Mouse (Mus musculus) liver, embryonic 14.5 days (tissue): ENCODE measurements at regions not wholly inside any gene's neighbourhood (a gene's known extent, or its start where the extent isn't known, plus 50 kb on each side); places are given as distances from the start of the nearest gene placed in this dataset.

Experiments
- ATAC-seq: fragments of 200-750 bp; cut with Nextera tagmentation; 2 replicates; pipeline ENCODE4 v1.8.0; 2017; ENCODE audit warnings: moderate number of reproducible peaks, mild to moderate bottlenecking, moderate library complexity; ENCODE audit not compliant: insufficient read depth
- DNase-seq, 3 experiments: peaks; one replicate each; pipeline ENCODE4 v3.0.0-alpha.2; 2012 to 2013; ENCODE audit warnings: low read depth in 3 of 3, low spot score in 3 of 3
- H3K27ac ChIP-seq: fragments of 300-500 bp; sonication (generic); 2 replicates; pipeline ENCODE4 v1.5.1; 2014; ENCODE audit warnings: moderate library complexity, mild to moderate bottlenecking, control low read depth, inconsistent platforms
- H3K27me3 ChIP-seq: fragments of 300-500 bp; sonication (generic); 2 replicates; pipeline ENCODE4 v1.6.1; 2014; ENCODE audit warnings: mild to moderate bottlenecking, low read length, moderate library complexity; ENCODE audit not compliant: control insufficient read depth, insufficient read depth
- H3K36me3 ChIP-seq: fragments of 300-500 bp; sonication (generic); replicated peaks from 2 replicates; pipeline ENCODE4 v1.6.1; 2014; ENCODE audit warnings: low read depth; ENCODE audit not compliant: control insufficient read depth, insufficient read depth
- H3K4me1 ChIP-seq, 2 experiments: fragments of 200-500 bp in 1 of 2; fragments of 300-500 bp in 1 of 2; sonication (generic) in 1 of 2; replicated peaks; 2 replicates each; pipeline ENCODE4 v1.6.1; 2012 to 2014; ENCODE audit warnings: antibody characterized with exemption in 1 of 2, inconsistent platforms in 1 of 2, low read length in 1 of 2; ENCODE audit not compliant: control insufficient read depth in 2 of 2, insufficient read depth in 2 of 2
- H3K4me2 ChIP-seq: fragments of 300-500 bp; sonication (generic); 2 replicates; pipeline ENCODE4 v1.6.1; 2014; ENCODE audit warnings: low read depth, mild to moderate bottlenecking, control low read depth, moderate library complexity
- H3K4me3 ChIP-seq, 2 experiments: fragments of 200-500 bp in 1 of 2; fragments of 300-500 bp in 1 of 2; sonication (generic) in 1 of 2; 2 replicates each; pipeline ENCODE4 v1.5.1; 2012 to 2014; ENCODE audit warnings: low read depth in 2 of 2, low read length in 2 of 2, mild to moderate bottlenecking in 2 of 2, control low read depth in 1 of 2, inconsistent platforms in 1 of 2, moderate library complexity in 1 of 2; ENCODE audit not compliant: insufficient read depth in 1 of 2
- H3K9ac ChIP-seq: fragments of 300-500 bp; sonication (generic); replicated peaks from 2 replicates; pipeline ENCODE4 v1.6.1; 2014; ENCODE audit warnings: mild to moderate bottlenecking, control low read depth, moderate library complexity
- H3K9me3 ChIP-seq: fragments of 300-500 bp; sonication (generic); 2 replicates; pipeline ENCODE4 v1.6.1; 2016; ENCODE audit warnings: low read length, mixed read lengths; ENCODE audit not compliant: control insufficient read depth
- CTCF ChIP-seq: IDR thresholded peaks from 2 replicates; pipeline ENCODE4 v1.5.1; 2016; ENCODE audit warnings: antibody characterized with exemption, low read depth, control low read depth
- EP300 ChIP-seq: IDR thresholded peaks from 2 replicates; pipeline ENCODE4 v1.6.1; 2016; ENCODE audit warnings: antibody characterized with exemption, low read depth
- WGBS: fragments of 180-500 bp; shearing (Covaris S2); extraction: QIAGEN DNeasy Blood & Tissue Kit; methylation state at CpG from one replicate; pipeline ENCODE4 v1.1.7; 2014; ENCODE audit not compliant: insufficient replicate concordance; 5-methylcytosine and 5-hydroxymethylcytosine counted together

DNA sequence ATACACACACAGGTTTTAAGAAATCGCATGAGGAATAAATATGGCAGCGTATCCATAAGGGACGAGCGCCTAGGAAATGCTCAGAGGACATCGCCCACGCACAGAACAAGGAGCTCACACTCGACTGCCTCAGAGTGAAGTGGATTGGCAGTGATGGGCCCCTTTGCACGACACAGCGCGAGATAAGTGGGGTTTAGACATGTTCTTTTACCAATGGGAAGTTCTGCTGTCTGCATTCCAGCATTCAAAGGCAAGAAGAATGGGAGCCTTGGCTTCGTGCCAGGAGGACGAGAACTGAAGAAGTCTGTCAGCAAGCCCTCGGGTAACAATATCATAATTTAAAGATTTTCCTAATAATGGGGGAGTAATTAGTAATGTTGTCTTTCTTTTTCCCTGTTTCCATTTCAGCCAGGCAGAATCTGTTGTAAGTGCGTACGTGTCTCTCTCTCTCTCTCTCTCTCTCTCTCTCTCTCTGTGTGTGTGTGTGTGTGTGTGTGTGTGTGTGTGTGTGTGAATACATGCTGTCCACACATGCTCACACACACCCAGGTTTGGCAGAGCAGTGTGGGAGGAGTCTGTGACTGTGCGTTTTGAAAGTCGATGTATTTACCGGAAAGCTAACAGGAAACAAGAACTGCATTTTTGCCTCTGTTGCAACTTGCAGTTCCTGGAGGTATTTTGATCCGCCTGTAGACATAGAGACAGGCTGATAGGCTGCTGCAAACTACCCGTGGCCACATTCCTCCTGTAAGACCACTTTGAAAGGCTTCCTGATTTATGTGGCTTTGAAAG lies 477.2 kb upstream of the 3110018I06Rik start:
- Histone ChIP-seq H3K27me3 (no peaks in the 10 kb centered on the region), H3K4me1 (no peaks in the 10 kb centered on the region), H3K9me3 (no peaks in the 10 kb centered on the region), H3K9ac (no peak overlapping the region), H3K36me3 (no peaks in the 10 kb centered on the region), H3K4me3 (no peak overlapping the region), H3K4me2 (no peak overlapping the region), H3K27ac (no peak overlapping the region)
- TF ChIP-seq EP300 (no peak), CTCF (no peak)
- WGBS = 54% methylated on average over 20 of the region's 20 CpGs
- no peak for DNase-seq
- no peak for ATAC-seq

DNA sequence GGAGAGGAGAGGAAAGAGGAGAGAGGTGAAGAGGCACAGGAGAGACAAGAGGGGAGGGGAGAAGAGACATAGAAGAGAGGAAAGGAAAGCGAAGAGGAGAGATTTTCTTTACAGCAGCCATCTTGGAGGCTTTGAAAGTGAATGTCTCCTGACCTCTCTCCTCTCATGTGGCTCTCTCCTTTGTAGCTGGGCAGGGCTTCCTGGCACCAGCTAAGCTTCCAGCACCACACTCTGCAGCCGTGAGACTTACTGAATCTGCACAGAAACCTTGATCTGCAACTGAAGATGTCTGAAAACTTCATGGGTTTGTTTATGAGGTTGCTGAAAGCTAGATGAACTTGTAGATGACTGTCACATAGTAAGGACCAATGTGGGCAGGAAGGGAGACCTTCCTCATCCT lies 471.6 kb upstream of the 3110018I06Rik start:
- TF ChIP-seq CTCF (no peak), EP300 (no peak)
- Histone ChIP-seq H3K9ac (no peak overlapping the region), H3K4me2 (no peak overlapping the region), H3K27me3 (no peaks in the 10 kb centered on the region), H3K4me1 (no peaks in the 10 kb centered on the region), H3K36me3 (no peaks in the 10 kb centered on the region), H3K4me3 (no peak overlapping the region), H3K9me3 (no peaks in the 10 kb centered on the region), H3K27ac (no peak overlapping the region)
- WGBS = 50% methylated on average over 2 of the region's 2 CpGs
- DNase-seq (no peak), ATAC-seq (no peak)

DNA sequence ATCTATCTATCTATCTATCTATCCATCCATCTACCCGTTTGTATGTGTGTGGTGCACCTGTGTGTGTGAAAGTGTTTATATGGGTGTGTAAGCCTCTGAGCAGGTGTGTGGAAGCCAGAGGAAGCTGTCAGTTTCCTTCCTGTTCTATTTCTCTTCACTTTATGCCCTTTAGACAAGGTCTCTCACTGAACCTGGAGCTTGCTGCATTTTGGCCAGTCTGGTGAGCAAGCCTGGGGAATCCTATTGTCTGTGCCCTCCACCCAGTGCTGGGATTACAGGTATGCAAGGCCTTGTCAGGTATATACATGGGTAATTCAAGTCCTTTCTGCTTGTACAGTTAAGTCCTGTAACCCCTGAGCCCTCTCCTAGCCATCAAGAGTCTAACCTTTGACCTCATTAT lies 466.6 kb upstream of the 3110018I06Rik start:
- no peak overlapping the region for H3K4me3 ChIP-seq
- no peaks in the 10 kb centered on the region for H3K4me1 ChIP-seq
- 26% methylated on average over 1 of the region's 1 CpGs for WGBS
- H3K9me3 ChIP-seq = no peaks in the 10 kb centered on the region
- H3K27me3 ChIP-seq = no peaks in the 10 kb centered on the region
- DNase-seq (no peak), ATAC-seq (no peak)
- H3K4me2 ChIP-seq = no peak overlapping the region
- H3K9ac ChIP-seq = no peak overlapping the region
- TF ChIP-seq EP300 = no peak
- no peak for TF ChIP-seq CTCF
- H3K27ac ChIP-seq = no peak overlapping the region
- H3K36me3 ChIP-seq = no peaks in the 10 kb centered on the region

DNA sequence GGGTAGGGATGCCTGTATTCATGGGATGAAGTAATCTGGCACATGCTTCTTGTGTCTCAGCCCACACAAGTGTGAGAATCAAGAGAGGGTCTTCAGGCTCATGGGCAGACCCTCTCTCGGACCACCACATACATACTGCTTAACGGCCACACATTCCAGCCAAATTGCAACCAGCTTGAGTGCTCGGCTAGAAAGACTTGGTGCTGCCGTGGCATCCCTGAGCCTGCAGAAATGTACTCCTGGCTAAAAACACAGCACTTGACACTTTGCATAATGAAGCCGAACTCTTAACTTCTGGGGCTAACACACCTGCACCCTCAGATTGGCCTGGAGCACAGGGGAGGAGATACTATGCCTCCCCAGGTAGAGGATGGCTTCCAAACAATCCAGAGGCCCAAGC lies 461.6 kb upstream of the 3110018I06Rik start:
- Histone ChIP-seq H3K36me3 (no peaks in the 10 kb centered on the region), H3K4me2 (no peak overlapping the region), H3K9ac (no peak overlapping the region), H3K27me3 (no peaks in the 10 kb centered on the region), H3K27ac (no peak overlapping the region), H3K4me3 (no peak overlapping the region), H3K9me3 (no peaks in the 10 kb centered on the region), H3K4me1 (no peaks in the 10 kb centered on the region)
- no peak for TF ChIP-seq CTCF
- no peak for TF ChIP-seq EP300
- no peak for DNase-seq
- no peak for ATAC-seq
- 62% methylated on average over 5 of the region's 5 CpGs for WGBS

DNA sequence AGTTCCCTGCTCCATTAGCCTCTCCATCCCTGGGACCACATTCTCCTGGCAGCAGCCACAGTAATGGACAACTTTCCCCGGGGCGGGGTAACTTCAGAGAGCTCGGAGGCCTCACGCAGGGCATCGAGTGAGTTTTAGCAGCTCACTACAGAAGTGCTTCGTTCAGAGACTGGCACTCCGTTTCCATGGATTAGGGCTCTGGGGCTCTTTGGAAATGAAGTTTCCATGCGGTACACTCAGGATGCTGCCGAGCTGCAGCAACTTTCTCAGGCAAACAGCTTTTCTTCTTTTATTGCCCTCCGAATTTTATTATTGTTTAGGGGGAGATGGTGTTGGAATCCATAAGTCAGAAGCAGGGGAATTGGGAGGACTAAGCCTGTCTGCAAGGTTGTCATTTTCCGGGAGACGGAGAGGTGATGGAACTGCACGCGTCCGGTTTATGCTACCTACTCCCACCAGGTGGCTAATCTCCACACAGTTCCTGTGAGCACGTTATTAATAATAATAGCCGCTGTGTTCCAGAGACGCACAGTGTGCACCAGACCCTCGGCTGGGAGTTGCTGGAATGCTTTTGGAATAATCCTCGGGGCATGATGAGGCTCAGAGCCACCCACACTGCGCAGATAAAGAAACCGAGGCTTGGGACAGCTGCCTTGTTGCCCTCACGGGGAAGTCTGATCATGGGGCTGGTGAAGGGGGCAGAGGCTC lies 460.4 kb upstream of the 3110018I06Rik start:
- H3K36me3 ChIP-seq = no peaks in the 10 kb centered on the region
- no peak for ATAC-seq
- TF ChIP-seq CTCF (no peak), EP300 (no peak)
- DNase-seq = no peak
- H3K27ac ChIP-seq = no peak overlapping the region
- no peak overlapping the region for H3K4me3 ChIP-seq
- no peaks in the 10 kb centered on the region for H3K27me3 ChIP-seq
- no peak overlapping the region for H3K9ac ChIP-seq
- no peaks in the 10 kb centered on the region for H3K4me1 ChIP-seq
- WGBS = 47% methylated on average over 23 of the region's 23 CpGs
- no peaks in the 10 kb centered on the region for H3K9me3 ChIP-seq
- no peak overlapping the region for H3K4me2 ChIP-seq
